Mouse (Mus musculus) cerebellum, adult 8-10 months (tissue): Measurements from ENCODE around the gene Mpp1.

Source experiments
- DNase-seq: peaks from one replicate; pipeline ENCODE4 v3.0.0; 2022

The Mpp1 gene

DNA sequence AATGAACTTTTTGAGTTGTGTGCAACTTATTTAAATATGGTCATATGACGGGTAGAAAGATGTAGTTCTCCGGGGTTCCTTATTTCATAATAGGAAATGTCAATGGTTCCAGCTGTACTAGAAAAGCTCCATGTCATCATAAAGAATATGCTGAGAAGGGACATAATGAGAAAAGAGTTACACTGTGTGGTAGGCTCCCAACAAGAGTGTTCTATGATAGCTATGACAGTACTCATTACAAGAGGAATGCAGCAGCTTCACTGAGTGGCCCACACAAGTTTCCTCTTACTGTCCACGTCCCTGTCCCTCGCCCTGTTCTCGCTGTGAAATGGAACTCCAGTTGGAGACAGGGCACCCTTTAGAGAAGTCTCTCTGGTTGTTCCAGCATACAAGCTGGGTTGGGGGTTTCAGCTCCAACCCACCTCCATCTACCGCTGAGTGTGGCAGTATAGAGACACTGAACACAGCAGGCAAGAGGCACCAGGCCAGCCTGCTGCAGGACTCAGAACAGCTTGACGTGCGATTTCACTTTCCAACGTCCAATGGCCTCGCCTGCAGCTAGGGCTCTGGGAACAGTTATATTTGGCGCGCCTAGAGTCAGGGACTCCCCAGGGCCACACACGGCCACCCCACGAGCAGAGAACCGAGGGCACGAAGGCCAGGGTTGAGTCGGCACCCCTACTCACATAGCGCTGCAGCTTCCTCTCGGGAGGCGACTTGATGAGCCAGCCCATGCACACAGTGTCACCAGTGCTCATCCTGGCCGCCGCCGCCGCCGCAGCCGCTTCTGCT, 46.6 kb downstream of the Mpp1 start:
- DNase-seq: peak; percentile 10

DNA sequence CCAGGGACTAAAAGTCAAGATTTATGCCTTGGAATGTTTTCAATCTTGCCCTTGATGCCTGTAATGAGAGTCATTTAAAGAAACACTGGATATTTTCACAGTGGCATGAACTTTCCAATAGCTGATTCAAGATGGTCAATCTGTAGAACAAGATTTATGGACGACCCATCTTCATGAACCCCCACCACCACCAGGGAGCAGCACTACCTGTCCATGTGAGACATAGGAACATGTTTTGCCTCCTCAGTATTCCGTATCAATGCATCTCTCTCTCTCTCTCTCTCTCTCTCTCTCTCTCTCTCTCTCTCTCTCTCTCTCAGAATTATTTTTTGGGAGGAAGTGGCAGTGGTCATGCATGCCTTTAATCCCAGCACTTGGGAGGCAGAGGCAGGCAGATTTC, 48.5 kb downstream of the Mpp1 start:
- DNase-seq: no peak
